Mouse (Mus musculus): ENCODE data around the gene Smyd4. TPM values are rescaled to one million over a fixed set of nuclear protein-coding genes. Genes with fewer than 3 reads are reported as not detected.

Gene Smyd4
- polyA plus RNA-seq, 1 experiment from 2014 or later = 6.4 TPM

GRCm38 (mm10) chr11:75415994-75416393, 67.8 kb downstream of the Smyd4 start:
- Histone ChIP-seq H3K9me3 (ENCODE audit: low read length) (no peaks in the 10 kb centered on the region), H3K4me3 (ENCODE audit: low read depth, low read length) (no peak overlapping the region), H3K4me1 (ENCODE audit: insufficient read depth, low read depth, low read length) (no peaks in the 10 kb centered on the region), H3K36me3 (ENCODE audit: insufficient read depth, low read length) (no peaks in the 10 kb centered on the region), H3K27ac (ENCODE audit: low read length) (no peak overlapping the region), H3K9ac (replicated peaks; ENCODE audit: low read depth) (no peak overlapping the region), H3K27me3 (replicated peaks; ENCODE audit: insufficient read depth, low read length) (no peaks in the 10 kb centered on the region), H3K4me2 (replicated peaks; ENCODE audit: low read depth, low read length) (no peak overlapping the region)
- WGBS = 59% methylated on average over 13 of the region's 13 CpGs
- no peak for TF ChIP-seq EP300 (IDR thresholded peaks at IDR 0.05)
- no peak for TF ChIP-seq CTCF (IDR thresholded peaks at IDR 0.05)
- DNase-seq (ENCODE audit: low spot score) (no peak), ATAC-seq (no peak; the same call in 1 of the 2 replicates)

GRCm38 (mm10) chr11:75420037-75420436, 71.8 kb downstream of the Smyd4 start:
- no peak overlapping the region for H3K4me2 ChIP-seq (replicated peaks; ENCODE audit: low read depth, low read length)

GRCm38 (mm10) chr11:75420810-75421374, 72.7 kb downstream of the Smyd4 start:
- Histone ChIP-seq H3K27me3 (replicated peaks; ENCODE audit: insufficient read depth, low read length) (no peaks in the 10 kb centered on the region), H3K4me1 (ENCODE audit: insufficient read depth, low read depth, low read length) (no peaks in the 10 kb centered on the region), H3K9me3 (ENCODE audit: low read length) (no peaks in the 10 kb centered on the region), H3K9ac (replicated peaks; ENCODE audit: low read depth) (no peak overlapping the region), H3K36me3 (ENCODE audit: insufficient read depth, low read length) (no peaks in the 10 kb centered on the region), H3K4me2 (replicated peaks; ENCODE audit: low read depth, low read length) (no peak overlapping the region), H3K27ac (ENCODE audit: low read length) (no peak overlapping the region), H3K4me3 (ENCODE audit: low read depth, low read length) (no peak overlapping the region)
- ATAC-seq (no peak), DNase-seq (ENCODE audit: low spot score) (no peak)
- WGBS = 73% methylated on average over 5 of the region's 5 CpGs
- TF ChIP-seq EP300 (IDR thresholded peaks at IDR 0.05) (no peak), CTCF (IDR thresholded peaks at IDR 0.05) (no peak)

More at GRCm38 (mm10) chr11:75420037-75420436, 71.8 kb downstream of the Smyd4 start:
- H3K27me3 ChIP-seq (replicated peaks; ENCODE audit: insufficient read depth, low read length) = no peaks in the 10 kb centered on the region
- ATAC-seq (no peak), DNase-seq (ENCODE audit: low spot score) (no peak)
- H3K36me3 ChIP-seq (ENCODE audit: insufficient read depth, low read length) = no peaks in the 10 kb centered on the region
- no peak overlapping the region for H3K9ac ChIP-seq (replicated peaks; ENCODE audit: low read depth)
- H3K4me1 ChIP-seq (ENCODE audit: insufficient read depth, low read depth, low read length) = no peaks in the 10 kb centered on the region
- TF ChIP-seq EP300 (IDR thresholded peaks at IDR 0.05) = no peak
- TF ChIP-seq CTCF (IDR thresholded peaks at IDR 0.05) = no peak
- no peak overlapping the region for H3K4me3 ChIP-seq (ENCODE audit: low read depth, low read length)
- 78% methylated on average over 7 of the region's 7 CpGs for WGBS
- no peaks in the 10 kb centered on the region for H3K9me3 ChIP-seq (ENCODE audit: low read length)
- H3K27ac ChIP-seq (ENCODE audit: low read length) = no peak overlapping the region

GRCm38 (mm10) chr11:75421375-75422012, 73.3 kb downstream of the Smyd4 start:
- WGBS = 48% methylated on average over 6 of the region's 6 CpGs
- peak overlapping the region; percentile 15 for H3K4me2 ChIP-seq (replicated peaks; ENCODE audit: low read depth, low read length)
- TF ChIP-seq CTCF (IDR thresholded peaks at IDR 0.05) = no peak
- TF ChIP-seq EP300 (IDR thresholded peaks at IDR 0.05) = no peak
- H3K36me3 ChIP-seq (ENCODE audit: insufficient read depth, low read length) = no peaks in the 10 kb centered on the region
- H3K27ac ChIP-seq (ENCODE audit: low read length) = no peak overlapping the region
- H3K9me3 ChIP-seq (ENCODE audit: low read length) = no peaks in the 10 kb centered on the region
- no peak overlapping the region for H3K9ac ChIP-seq (replicated peaks; ENCODE audit: low read depth)
- no peak overlapping the region for H3K4me3 ChIP-seq (ENCODE audit: low read depth, low read length)
- no peak for DNase-seq (ENCODE audit: low spot score)
- no peak for ATAC-seq
- H3K27me3 ChIP-seq (replicated peaks; ENCODE audit: insufficient read depth, low read length) = no peaks in the 10 kb centered on the region
- H3K4me1 ChIP-seq (ENCODE audit: insufficient read depth, low read depth, low read length) = no peaks in the 10 kb centered on the region

GRCm38 (mm10) chr11:75422013-75422792, 74.0 kb downstream of the Smyd4 start, which contains the start of gene Serpinf1:
TSS of gene Serpinf1 (minus strand) at chr11:75422701.
- WGBS = 35% methylated on average over 10 of the region's 10 CpGs
- H3K4me2 ChIP-seq (replicated peaks; ENCODE audit: low read depth, low read length) = peak within 1 kb of the TSS; percentile 15
- DNase-seq (ENCODE audit: low spot score) = peak; percentile 47
- TF ChIP-seq EP300 (IDR thresholded peaks at IDR 0.05) (no peak), CTCF (IDR thresholded peaks at IDR 0.05) (no peak)
- H3K27ac ChIP-seq (ENCODE audit: low read length) = no peak within 1 kb of the TSS
- H3K36me3 ChIP-seq (ENCODE audit: insufficient read depth, low read length) = no peaks in the 10 kb centered on the region
- ATAC-seq = 0 out of 2 replicates have a peak, but pooled peaks have one; percentile 28
- H3K4me3 ChIP-seq (ENCODE audit: low read depth, low read length) = 0 out of 2 replicates have a peak within 1 kb of the TSS, but pooled peaks have one; percentile 16
- no peaks in the 10 kb centered on the region for H3K27me3 ChIP-seq (replicated peaks; ENCODE audit: insufficient read depth, low read length)
- no peaks in the 10 kb centered on the region for H3K4me1 ChIP-seq (ENCODE audit: insufficient read depth, low read depth, low read length)
- no peaks in the 10 kb centered on the region for H3K9me3 ChIP-seq (ENCODE audit: low read length)
- H3K9ac ChIP-seq (replicated peaks; ENCODE audit: low read depth) = no peak within 1 kb of the TSS

- DNase-seq (ENCODE audit: low spot score) = no peak
- H3K9ac ChIP-seq (replicated peaks; ENCODE audit: low read depth) = no peak overlapping the region
- no peak overlapping the region for H3K4me3 ChIP-seq (ENCODE audit: low read depth, low read length)
- WGBS = 82% methylated on average over 3 of the region's 3 CpGs
- ATAC-seq = no peak
- H3K4me1 ChIP-seq (ENCODE audit: insufficient read depth, low read depth, low read length) = no peaks in the 10 kb centered on the region
- no peaks in the 10 kb centered on the region for H3K36me3 ChIP-seq (ENCODE audit: insufficient read depth, low read length)
- no peak overlapping the region for H3K4me2 ChIP-seq (replicated peaks; ENCODE audit: low read depth, low read length)
- no peak for TF ChIP-seq EP300 (IDR thresholded peaks at IDR 0.05)
- no peak for TF ChIP-seq CTCF (IDR thresholded peaks at IDR 0.05)
- H3K9me3 ChIP-seq (ENCODE audit: low read length) = no peaks in the 10 kb centered on the region
- no peak overlapping the region for H3K27ac ChIP-seq (ENCODE audit: low read length)
- H3K27me3 ChIP-seq (replicated peaks; ENCODE audit: insufficient read depth, low read length) = no peaks in the 10 kb centered on the region
These were observed 74.9 kb downstream of the Smyd4 start for GRCm38 (mm10) chr11:75423091-75423490.

Measured in lung, postnatal 0 days (tissue).